Mouse (Mus musculus): Measurements from ENCODE around the gene Noc2l. TPM values are rescaled to one million over a fixed set of nuclear protein-coding genes. Genes with fewer than 3 reads are reported as not detected.

Gene Noc2l
- total and polyA plus RNA-seq, 3 experiments, result 122 to 234 (median 164) TPM

- no peak overlapping the region for H3K9ac ChIP-seq (ENCODE audit: control insufficient read depth, low read depth, low read length, poor library complexity, severe bottlenecking)
- H3K79me2 ChIP-seq (ENCODE audit: control insufficient read depth, insufficient read depth, low read length, poor library complexity), result peaks cover 6% of the 10 kb centered on the region; the same call in 1 of the 2 replicates
- no peaks in the 10 kb centered on the region for H3K9me3 ChIP-seq (replicated peaks; ENCODE audit: insufficient read depth, low read length)
- no peak overlapping the region for H3K27ac ChIP-seq (ENCODE audit: control insufficient read depth, low read depth, low read length)
- peaks cover 3 to 14% of the 10 kb centered on the region in 2 experiments; a peak in 3 of 4 replicates for H3K4me1 ChIP-seq (ENCODE audit: control insufficient read depth in 1 of 2, insufficient read depth in 2 of 2, low read length in 2 of 2)
- no peak overlapping the region for H3K4me3 ChIP-seq (ENCODE audit: control insufficient read depth in 1 of 2, insufficient read depth in 1 of 2, low read depth in 2 of 2, low read length in 2 of 2)
- no peak for TF ChIP-seq CTCF (IDR thresholded peaks at IDR 0.05 in 2 of 3, conservative IDR thresholded peaks at IDR 0.05 in 1 of 3; ENCODE audit: control insufficient read depth in 1 of 3, insufficient read depth in 1 of 3, low read depth in 2 of 3, low read length in 3 of 3, poor library complexity in 1 of 3, severe bottlenecking in 1 of 3)
- TF ChIP-seq MAX (IDR thresholded peaks at IDR 0.05; ENCODE audit: low read length), result no peak
- no peak for TF ChIP-seq TAL1 (IDR thresholded peaks at IDR 0.05; ENCODE audit: low read length)
- TF ChIP-seq TBP (IDR thresholded peaks at IDR 0.05; ENCODE audit: low read depth, low read length), result no peak
- no peak for TF ChIP-seq MAZ (IDR thresholded peaks at IDR 0.05; ENCODE audit: low read depth, low read length)
- TF ChIP-seq SIN3A (IDR thresholded peaks at IDR 0.05; ENCODE audit: low read length), result no peak
- TF ChIP-seq ELF1 (IDR thresholded peaks at IDR 0.05; ENCODE audit: low read depth, low read length), result no peak
- TF ChIP-seq GATA1 (IDR thresholded peaks at IDR 0.05; ENCODE audit: low read depth, low read length), result no peak
- no peak for TF ChIP-seq POLR2A (IDR thresholded peaks at IDR 0.05; ENCODE audit: control insufficient read depth in 1 of 2, insufficient read depth in 1 of 2, low read depth in 1 of 2, low read length in 2 of 2, poor library complexity in 1 of 2)
- TF ChIP-seq RCOR1 (IDR thresholded peaks at IDR 0.05; ENCODE audit: low read depth, low read length), result no peak
- H3K36me3 ChIP-seq (ENCODE audit: control insufficient read depth in 1 of 2, insufficient read depth in 2 of 2, low read length in 2 of 2), result peaks cover 0 to 6% of the 10 kb centered on the region in 2 experiments; a peak in 3 of 4 replicates
- no peak for DNase-seq (ENCODE audit: low read depth, low spot score)
- H3K27me3 ChIP-seq (ENCODE audit: control insufficient read depth in 1 of 2, insufficient read depth in 2 of 2, low read length in 2 of 2), result no peaks in the 10 kb centered on the region
These were observed 41.5 kb upstream of the Noc2l start for GRCm38 (mm10) chr4:156194346-156194745.

DNA sequence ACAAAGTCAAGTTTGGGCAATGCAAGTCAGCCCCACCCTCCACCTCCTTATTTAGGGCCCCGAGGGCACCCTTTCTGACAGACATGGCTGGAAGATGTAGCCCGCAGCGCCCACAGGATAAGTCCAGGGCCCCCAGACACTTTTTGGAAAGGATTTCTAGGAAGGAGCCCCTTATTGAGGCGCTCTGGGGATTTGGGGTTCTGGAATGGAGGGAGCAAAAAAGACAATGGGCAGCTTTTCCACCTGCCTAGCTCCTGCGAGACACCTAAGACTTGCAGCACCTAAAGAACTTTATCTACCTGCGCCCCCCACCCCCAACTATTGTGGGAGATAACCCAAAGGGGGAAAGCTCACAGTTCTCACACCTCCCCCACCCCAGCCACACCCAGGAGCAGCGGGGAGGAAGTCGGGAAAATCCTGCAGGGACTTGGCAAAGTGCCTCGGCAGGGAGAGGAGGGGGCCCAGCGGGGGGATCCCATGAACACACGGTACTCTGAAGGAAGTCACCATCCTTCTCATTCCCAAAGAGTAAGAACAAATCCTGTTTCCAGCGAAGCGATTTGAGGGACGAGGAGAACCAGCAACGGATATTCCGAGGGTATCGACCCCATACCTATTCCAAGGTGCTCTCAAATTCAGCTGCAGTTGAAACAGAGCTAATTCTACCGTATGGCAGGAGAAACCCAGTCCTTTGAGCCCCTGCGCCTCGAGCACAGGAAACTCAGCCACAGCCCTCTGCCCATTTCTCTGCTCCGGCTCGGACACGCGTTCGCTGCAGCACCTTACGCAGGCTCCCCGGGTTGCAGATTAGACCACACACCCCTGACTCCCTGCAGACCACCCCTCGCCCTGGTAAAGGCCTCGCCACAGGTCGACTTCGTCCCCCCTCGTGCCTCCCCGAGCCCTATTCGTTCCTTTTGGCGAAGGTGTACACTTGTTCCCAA is 39.6 kb upstream of the Noc2l start:
- Histone ChIP-seq H3K9ac (ENCODE audit: control insufficient read depth, low read depth, low read length, poor library complexity, severe bottlenecking) (peak overlapping the region; percentile 90), H3K27ac (ENCODE audit: control insufficient read depth, low read depth, low read length) (no peak overlapping the region), H3K27me3 (ENCODE audit: control insufficient read depth in 1 of 2, insufficient read depth in 2 of 2, low read length in 2 of 2) (no peaks in the 10 kb centered on the region), H3K79me2 (ENCODE audit: control insufficient read depth, insufficient read depth, low read length, poor library complexity) (peaks cover 6% of the 10 kb centered on the region; the same call in 1 of the 2 replicates), H3K4me1 (ENCODE audit: control insufficient read depth in 1 of 2, insufficient read depth in 2 of 2, low read length in 2 of 2) (peaks cover 3 to 9% of the 10 kb centered on the region in 2 experiments; a peak in 3 of 4 replicates), H3K4me3 (ENCODE audit: control insufficient read depth in 1 of 2, insufficient read depth in 1 of 2, low read depth in 2 of 2, low read length in 2 of 2) (peak overlapping the region; percentile 77 to 98), H3K9me3 (replicated peaks; ENCODE audit: insufficient read depth, low read length) (no peaks in the 10 kb centered on the region), H3K36me3 (ENCODE audit: control insufficient read depth in 1 of 2, insufficient read depth in 2 of 2, low read length in 2 of 2) (peaks cover 0 to 8% of the 10 kb centered on the region in 2 experiments; a peak in 2 of 4 replicates)
- TF ChIP-seq MAZ (IDR thresholded peaks at IDR 0.05; ENCODE audit: low read depth, low read length), result peak; percentile 59; the same call in 1 of the 2 replicates
- TF ChIP-seq ETS1 (IDR thresholded peaks at IDR 0.05; ENCODE audit: low read depth, low read length), result peak; percentile 43; the same call in 1 of the 2 replicates
- TF ChIP-seq EP300 (IDR thresholded peaks at IDR 0.05; ENCODE audit: low read depth in 1 of 2, low read length in 2 of 2), result peak in 1 of 2 experiments; percentile 36; a peak in 2 of 4 replicates
- peak in 1 of 2 experiments; percentile 24; a peak in 1 of 4 replicates for TF ChIP-seq POLR2A (IDR thresholded peaks at IDR 0.05; ENCODE audit: control insufficient read depth in 1 of 2, insufficient read depth in 1 of 2, low read depth in 1 of 2, low read length in 2 of 2, poor library complexity in 1 of 2)
- TF ChIP-seq GABPA (IDR thresholded peaks at IDR 0.05; ENCODE audit: low read depth, low read length), result no peak
- TF ChIP-seq GATA1 (IDR thresholded peaks at IDR 0.05; ENCODE audit: low read depth, low read length), result no peak
- no peak for TF ChIP-seq MAFK (IDR thresholded peaks at IDR 0.05; ENCODE audit: borderline replicate concordance, low read depth, low read length)
- TF ChIP-seq USF1 (IDR thresholded peaks at IDR 0.05; ENCODE audit: low read depth, low read length), result no peak
- DNase-seq (ENCODE audit: low read depth, low spot score), result peak; percentile 57

All from MEL (cell line).